In the genomic region with DNA sequence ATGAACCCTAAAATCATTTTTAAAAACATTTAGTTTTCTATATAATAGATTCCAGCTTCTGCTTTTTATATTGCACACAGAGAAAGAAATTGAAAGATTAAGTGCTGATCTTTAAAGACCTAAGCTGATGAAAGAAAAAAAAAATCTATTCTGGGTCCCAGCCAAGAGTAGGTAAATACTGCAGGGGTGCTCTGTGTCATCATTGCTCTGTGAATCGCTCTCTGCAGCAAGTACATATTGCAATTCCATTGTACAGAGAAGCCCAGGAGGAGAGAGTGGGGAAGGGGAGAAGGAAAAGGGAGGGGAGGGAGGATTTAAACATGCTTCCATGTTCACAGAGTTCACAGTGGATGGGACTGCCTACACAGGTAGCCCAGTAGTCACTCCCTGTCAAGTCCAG, we compare ENCODE assay signal across 18 mouse cellular contexts.
"Had no signal": no experiment of that assay in that cellular context is flagged by ENCODE, and none has a peak within 500 bp of the region (broad histone marks: within the 10 kb centered on the region; RNA-seq: fewer than 3 reads in every experiment).

No protein-coding gene starts in this region.

- H3K9me3 ChIP-seq: midbrain, embryonic 10.5 days; midbrain, embryonic 12.5 days; midbrain, embryonic 15.5 days; neural tube, embryonic 13.5 days; neural tube, embryonic 15.5 days had no signal

- H3K27ac ChIP-seq: midbrain, embryonic 10.5 days; midbrain, embryonic 12.5 days; midbrain, embryonic 15.5 days; neural tube, embryonic 13.5 days; neural tube, embryonic 15.5 days had no signal

- ATAC-seq: midbrain, embryonic 15.5 days had no signal

- H3K4me2 ChIP-seq: lung, embryonic 14.5 days; midbrain, embryonic 12.5 days; midbrain, embryonic 15.5 days; neural tube, embryonic 13.5 days; neural tube, embryonic 15.5 days had no signal

- H3K9ac ChIP-seq: lung, embryonic 14.5 days; midbrain, embryonic 12.5 days; midbrain, embryonic 15.5 days; neural tube, embryonic 13.5 days; neural tube, embryonic 15.5 days had no signal

- DNase-seq: lung, adult 18-20 months; lung, postnatal 10 days; lung, postnatal 4 days; retina, postnatal 1 day; right cerebral cortex, adult 18-20 months; right cerebral cortex, postnatal 25 days; right cerebral cortex, postnatal 4 days; spleen, adult 18-20 months; thymus, adult 18-20 months; thymus, postnatal 14 days; thymus, postnatal 36 days had no signal

- H3K4me3 ChIP-seq: midbrain, embryonic 10.5 days; midbrain, embryonic 12.5 days; midbrain, embryonic 15.5 days; myocyte; neural tube, embryonic 13.5 days; neural tube, embryonic 15.5 days had no signal

- H3K27me3 ChIP-seq: midbrain, embryonic 12.5 days; midbrain, embryonic 15.5 days; neural tube, embryonic 13.5 days; neural tube, embryonic 15.5 days had no signal

- H3K36me3 ChIP-seq: midbrain, embryonic 10.5 days; midbrain, embryonic 12.5 days; midbrain, embryonic 15.5 days; neural tube, embryonic 13.5 days; neural tube, embryonic 15.5 days had no signal
